Mouse (Mus musculus) cerebellum, postnatal 4 days (tissue): ENCODE measurements around the gene Cela1.

Experiments
- DNase-seq, 2 experiments: peaks; one replicate each; pipeline ENCODE4 v3.0.0; 2022; ENCODE audit warnings: low spot score in 2 of 2, mixed read lengths in 1 of 2

Cela1 gene

DNA sequence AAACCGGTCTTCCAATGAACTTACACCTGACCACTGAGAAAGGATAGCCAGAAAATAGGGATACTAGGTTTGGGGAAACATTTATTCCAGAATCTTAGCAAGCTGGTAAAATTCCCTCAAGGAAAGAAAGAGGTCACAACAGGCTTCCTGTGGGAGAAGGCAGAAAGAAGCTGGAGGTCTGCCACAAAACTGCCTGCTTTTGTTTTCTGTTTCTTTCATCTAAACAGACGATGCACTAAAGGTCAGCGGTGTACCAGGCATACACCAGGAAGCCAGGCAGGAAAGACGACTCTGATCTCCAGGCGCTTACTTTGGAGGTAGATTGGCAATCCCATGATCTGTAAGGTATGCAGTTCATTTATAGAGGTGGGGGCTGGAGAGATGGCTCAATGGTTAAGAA, 16.9 kb downstream of the Cela1 start:
- no peak for DNase-seq

- no peak for DNase-seq
Observed at GRCm38 (mm10) chr15:100670004-100670403, 17.7 kb downstream of the Cela1 start.

DNA sequence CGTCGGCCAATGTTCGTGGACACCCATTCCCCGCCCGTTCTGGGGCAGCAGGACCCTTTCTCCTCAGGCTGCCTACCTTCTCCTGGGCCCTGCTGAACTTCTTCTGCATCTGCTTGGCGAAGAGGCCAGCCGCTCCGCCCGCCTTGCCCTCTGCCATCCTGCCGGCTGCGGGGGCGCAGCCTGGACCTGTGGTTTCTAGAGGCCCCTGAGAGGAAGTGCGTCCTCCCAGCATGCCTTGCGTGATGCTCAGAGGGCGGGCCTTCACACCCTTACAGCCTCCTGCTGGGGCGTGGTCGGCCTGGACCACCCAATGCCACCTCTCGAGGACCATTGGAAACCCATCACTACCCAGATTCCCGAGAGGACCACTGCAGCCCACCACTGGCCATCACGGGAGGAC, 18.4 kb downstream of the Cela1 start, which contains the start of gene Bin2:
Gene Bin2, minus strand, starts transcription at position 217 of the 400 bp plus-strand sequence.
- no peak for DNase-seq

DNA sequence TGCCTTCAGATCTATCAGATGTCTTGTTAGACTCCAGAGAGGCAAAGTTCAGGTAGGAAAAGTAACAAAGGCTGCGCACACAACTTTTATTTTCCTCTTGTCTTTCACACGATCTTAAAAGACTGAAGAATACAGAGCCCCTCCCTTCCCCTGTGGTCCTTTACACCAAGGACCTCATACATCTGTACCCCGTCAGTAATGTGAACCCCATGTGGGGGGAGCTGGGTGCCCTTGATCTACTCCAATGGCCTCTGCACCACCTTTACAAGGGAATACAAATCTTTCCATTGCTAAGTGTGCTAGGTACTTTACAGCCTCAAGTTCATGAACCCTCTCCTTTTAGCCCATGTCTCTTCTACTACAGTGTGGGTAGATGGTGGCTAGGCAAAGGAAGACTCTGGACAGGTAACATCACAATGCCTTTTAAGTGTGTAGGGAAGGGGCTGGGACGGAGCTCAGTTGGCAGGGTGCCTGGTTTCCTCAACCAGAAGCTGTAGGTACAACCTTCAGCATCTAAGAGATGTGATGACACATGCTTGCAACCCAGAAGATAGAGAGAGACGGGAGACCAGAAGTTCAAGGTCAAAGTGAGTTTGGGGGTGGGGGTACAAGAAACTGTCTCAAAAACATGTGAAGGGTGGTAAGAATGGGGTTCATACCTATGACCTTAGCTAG, 19.7 kb downstream of the Cela1 start:
- DNase-seq = no peak

DNA sequence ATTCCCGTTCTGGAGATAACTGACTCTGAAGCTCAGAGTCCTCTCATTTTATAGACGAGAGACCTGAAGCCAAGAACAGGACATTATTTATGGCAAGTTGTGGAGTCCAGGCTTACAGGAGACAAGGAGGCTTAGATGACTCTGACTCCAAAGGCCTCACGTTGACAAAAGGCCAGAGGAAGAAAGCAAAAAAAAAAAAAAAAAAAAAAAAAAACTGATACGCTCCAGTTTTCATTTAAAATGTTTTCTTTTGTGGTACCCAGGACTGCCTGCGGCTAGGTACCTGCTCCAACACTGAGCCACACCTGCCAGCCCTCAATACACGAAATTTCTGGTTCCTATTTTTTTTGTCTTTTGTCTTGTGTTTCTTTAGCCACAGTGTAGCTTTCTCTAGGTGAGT, 20.3 kb downstream of the Cela1 start:
- DNase-seq = no peak

DNA sequence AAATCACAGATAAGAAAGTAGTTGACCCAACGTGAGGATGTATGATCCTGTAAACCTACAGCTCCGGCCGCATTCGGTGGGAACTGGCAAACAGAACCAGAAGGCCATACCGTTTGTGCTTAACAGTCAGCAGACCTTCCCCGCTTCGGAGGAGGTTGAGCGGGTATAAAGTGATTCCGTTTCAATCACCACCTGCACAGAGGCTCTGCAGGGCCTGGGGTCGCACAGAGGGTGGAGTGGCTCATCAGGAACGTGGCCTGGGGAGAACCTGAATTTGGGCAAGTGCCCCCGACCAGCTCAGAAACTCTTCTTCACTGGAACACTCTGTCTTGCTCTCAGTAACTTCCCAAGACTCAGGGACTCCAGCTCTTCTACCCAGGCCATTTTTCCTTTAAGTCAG, 20.9 kb downstream of the Cela1 start:
- no peak for DNase-seq

GRCm38 (mm10) chr15:100666219-100666696, 21.5 kb downstream of the Cela1 start:
- no peak for DNase-seq

DNA sequence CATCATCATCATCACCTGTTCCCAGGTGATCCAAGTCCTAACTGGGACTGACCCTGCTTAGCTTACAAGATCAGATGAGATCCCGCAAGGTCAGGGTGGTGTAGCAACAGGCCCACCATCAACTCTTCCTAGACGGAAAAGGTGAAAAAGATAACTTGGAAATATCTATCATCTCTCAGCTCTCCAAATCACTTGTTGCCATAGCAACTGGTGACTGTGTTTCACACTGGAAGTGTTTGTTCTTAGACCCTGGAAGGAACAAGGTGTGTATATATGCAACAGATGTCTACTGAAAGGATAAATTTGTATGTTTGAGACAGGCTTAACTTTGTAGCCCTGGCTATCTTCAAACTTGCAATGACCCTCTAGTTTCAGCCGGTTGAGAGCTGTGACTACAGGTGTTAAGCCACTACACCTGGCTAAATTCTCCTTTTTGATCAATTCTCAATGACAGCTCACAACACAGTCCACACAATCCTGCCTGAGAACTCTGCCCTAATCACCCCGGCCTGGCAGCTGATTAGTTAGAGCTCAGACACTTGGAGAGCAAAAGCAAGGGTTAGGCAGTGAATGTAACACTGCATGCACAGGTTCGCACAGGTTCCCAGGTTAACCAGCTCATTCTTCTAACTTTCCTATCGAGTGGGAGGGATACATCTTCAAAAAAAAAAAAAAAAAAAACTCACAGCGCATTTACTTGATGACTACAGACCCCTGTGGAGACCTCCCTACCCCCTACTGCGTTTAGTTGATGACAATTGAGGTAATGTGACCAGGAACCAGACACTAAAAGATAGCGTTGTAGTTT, 22.1 kb downstream of the Cela1 start:
- no peak for DNase-seq

- no peak for DNase-seq
Observed at GRCm38 (mm10) chr15:100664813-100665274, 22.9 kb downstream of the Cela1 start.

GRCm38 (mm10) chr15:100660805-100661204, 26.9 kb downstream of the Cela1 start:
- DNase-seq = no peak

- DNase-seq = no peak
Observed at GRCm38 (mm10) chr15:100660306-100660705, 27.4 kb downstream of the Cela1 start.

DNA sequence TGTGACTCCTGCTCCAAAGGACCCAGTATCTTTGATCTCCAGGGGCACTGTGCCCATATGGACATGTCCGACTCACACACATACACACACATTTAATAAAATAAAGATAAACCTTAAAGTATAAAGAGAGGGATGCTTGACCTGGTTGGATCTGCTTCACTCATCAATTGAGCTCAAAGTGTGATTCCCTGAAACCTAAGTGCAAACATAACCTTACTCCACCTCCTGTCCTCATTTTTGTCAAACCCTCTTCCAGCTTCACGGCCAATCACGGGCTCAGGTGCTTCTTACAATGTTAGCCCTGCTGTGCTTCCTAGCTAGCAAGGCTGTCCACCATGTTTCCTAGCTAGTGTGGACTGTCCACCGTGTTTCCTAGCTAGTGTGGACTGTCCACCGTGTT, 32.5 kb downstream of the Cela1 start:
- no peak for DNase-seq

- DNase-seq = no peak
Observed at GRCm38 (mm10) chr15:100654271-100654670, 33.5 kb downstream of the Cela1 start.

DNA sequence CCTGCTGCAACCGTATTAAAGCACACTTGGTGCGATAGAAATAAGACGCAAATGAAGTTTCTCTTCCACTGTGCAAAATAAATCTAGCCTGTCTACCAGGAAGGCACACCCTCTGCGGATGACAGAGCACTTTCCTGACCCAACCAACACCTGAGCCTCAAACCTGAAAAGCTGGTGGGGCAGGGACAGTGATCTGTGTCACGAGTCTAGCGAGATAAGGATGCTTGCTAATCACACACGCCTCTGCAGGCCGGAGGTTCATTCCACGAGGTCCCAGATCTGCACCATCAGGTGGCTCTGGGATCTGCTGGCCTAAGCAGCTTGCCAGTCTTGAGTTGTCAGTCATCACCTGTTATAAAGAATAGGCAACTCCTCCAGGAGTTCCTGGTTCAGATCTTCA, 36.1 kb downstream of the Cela1 start:
- DNase-seq = no peak

DNA sequence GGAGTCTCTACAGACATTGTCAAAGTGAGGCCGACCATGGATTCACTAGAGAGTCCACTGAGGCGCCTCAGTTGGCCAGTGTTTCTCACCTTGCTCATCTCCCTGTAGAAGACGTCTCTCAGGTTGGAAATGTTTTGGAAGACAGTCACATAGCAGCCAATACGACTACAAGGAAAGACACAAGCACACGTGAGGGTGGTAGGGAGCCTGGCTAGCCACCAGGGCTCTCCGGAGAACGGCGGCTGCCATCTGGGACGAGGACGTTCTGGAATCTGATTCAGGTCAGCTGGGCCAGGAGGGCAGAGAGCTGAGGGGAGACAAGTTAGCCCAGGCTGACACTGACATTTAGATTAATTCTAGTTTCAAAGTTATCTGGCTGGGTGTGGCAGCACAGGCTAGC, 37.6 kb downstream of the Cela1 start:
- DNase-seq = no peak

- DNase-seq = no peak
Observed at GRCm38 (mm10) chr15:100646161-100646560, 41.6 kb downstream of the Cela1 start.

DNA sequence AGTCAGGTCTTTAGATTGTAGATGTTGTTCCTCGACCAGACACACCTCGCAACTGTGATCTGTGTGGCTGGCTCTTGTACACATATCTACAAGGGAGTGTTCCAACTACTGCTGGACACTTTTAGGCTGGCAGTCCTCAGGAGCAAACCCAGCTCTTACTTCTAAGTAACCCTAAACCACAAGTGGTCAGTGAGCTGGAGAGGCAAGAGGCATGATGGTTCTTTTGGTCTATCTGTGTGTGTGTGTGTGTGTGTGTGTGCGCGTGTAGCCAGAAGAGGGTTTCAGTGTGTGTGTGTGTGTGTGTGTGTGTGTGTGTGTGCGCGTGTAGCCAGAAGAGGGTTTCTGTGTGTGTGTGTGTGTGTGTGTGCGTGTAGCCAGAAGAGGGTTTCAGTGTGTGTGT, 45.3 kb downstream of the Cela1 start:
- DNase-seq = no peak

- DNase-seq = no peak
Observed at GRCm38 (mm10) chr15:100641226-100641810, 46.4 kb downstream of the Cela1 start.

GRCm38 (mm10) chr15:100639972-100640750, 47.6 kb downstream of the Cela1 start:
- no peak for DNase-seq

- no peak for DNase-seq
Observed at GRCm38 (mm10) chr15:100637661-100638060, 50.1 kb downstream of the Cela1 start.

- DNase-seq = no peak
Observed at GRCm38 (mm10) chr15:100636700-100637501, 50.8 kb downstream of the Cela1 start, which contains the start of gene Smagp. Smagp (minus strand) TSS chr15:100636940.
